Mouse (Mus musculus): ENCODE results near the gene Adgrg1. TPM values are rescaled to one million over a fixed set of nuclear protein-coding genes. Genes with fewer than 3 reads are reported as not detected.

Gene Adgrg1
- 37.3 and 44.5 TPM in 2 replicates for polyA plus RNA-seq (2012; rRNA removed)

GRCm38 (mm10) chr8:94974467-94975165 lies at the start of gene Adgrg1:
Adgrg1 (plus strand) TSS chr8:94974751.

GRCm38 (mm10) chr8:95017451-95017850 lies 42.9 kb downstream of the Adgrg1 start, which contains the start of gene Adgrg3:
Adgrg3 (plus strand) TSS chr8:95017692.

GRCm38 (mm10) chr8:95054927-95055510 lies 80.5 kb downstream of the Adgrg1 start, which contains the start of gene Drc7:
Drc7 (plus strand) TSS chr8:95055103.

Other genes with a start within 250 kb of the Adgrg1 start
- 0.14 and 0.18 TPM in 2 replicates for gene Ccl22, start 229.2 kb upstream of the Adgrg1 start, polyA plus RNA-seq (2012; rRNA removed)
- 0.10 and 0.23 TPM in 2 replicates for gene Cx3cl1, start 202.7 kb upstream of the Adgrg1 start, polyA plus RNA-seq (2012; rRNA removed)
- gene Ccl17, start 164.3 kb upstream of the Adgrg1 start, polyA plus RNA-seq (2012; rRNA removed), result 0.29 TPM in 1 of 2 replicates, not detected in the other
- 33.4 and 36.4 TPM in 2 replicates for gene Coq9, start 136.4 kb upstream of the Adgrg1 start, polyA plus RNA-seq (2012; rRNA removed)
- gene Ciapin1, start 136.4 kb upstream of the Adgrg1 start, polyA plus RNA-seq (2012; rRNA removed), result 21.7 and 27.1 TPM in 2 replicates
- gene Polr2c, start 117.3 kb upstream of the Adgrg1 start, polyA plus RNA-seq (2012; rRNA removed), result 50.6 and 56.1 TPM in 2 replicates
- 10.3 and 10.4 TPM in 2 replicates for gene Dok4, start 98.4 kb upstream of the Adgrg1 start, polyA plus RNA-seq (2012; rRNA removed)
- gene Ccdc102a, start 56.7 kb upstream of the Adgrg1 start, polyA plus RNA-seq (2012; rRNA removed), result 2.5 and 3.0 TPM in 2 replicates
- 0.37 and 0.46 TPM in 2 replicates for gene Adgrg5, start 51.1 kb upstream of the Adgrg1 start, polyA plus RNA-seq (2012; rRNA removed)
- 6.7 and 9.1 TPM in 2 replicates for gene Adgrg3, start 42.9 kb downstream of the Adgrg1 start, polyA plus RNA-seq (2012; rRNA removed)
- gene Drc7, start 80.4 kb downstream of the Adgrg1 start, polyA plus RNA-seq (2012; rRNA removed), result 0.16 and 0.20 TPM in 2 replicates
- gene Katnb1, start 106.4 kb downstream of the Adgrg1 start, polyA plus RNA-seq (2012; rRNA removed), result 7.8 and 8.5 TPM in 2 replicates
- 4.0 and 4.1 TPM in 2 replicates for gene Kifc3, start 228.1 kb downstream of the Adgrg1 start, polyA plus RNA-seq (2012; rRNA removed)